Mouse (Mus musculus): Measurements from ENCODE around the gene Phtf1.

DNA sequence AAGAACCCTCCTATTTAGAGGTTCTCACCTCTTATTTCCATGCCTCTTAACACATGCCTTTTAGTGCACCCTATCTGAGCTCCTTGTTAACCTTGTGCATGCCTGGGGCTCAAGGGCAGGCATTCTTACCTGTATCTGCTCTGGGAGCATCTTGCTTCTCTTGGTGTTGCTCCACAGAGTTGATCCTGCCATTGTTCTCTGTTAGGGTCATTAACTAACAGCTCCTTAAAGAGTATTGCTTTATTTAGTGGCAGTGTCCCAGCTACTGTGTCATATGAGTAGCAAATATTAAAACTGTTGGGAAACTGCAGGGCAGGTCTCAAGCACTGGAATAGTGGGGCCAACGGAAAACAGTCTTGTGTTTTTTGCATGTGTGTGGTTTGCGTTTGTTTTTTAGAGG is 3.2 kb downstream of the Phtf1 start:
- TF ChIP-seq CTCF (IDR thresholded peaks at IDR 0.05; ENCODE audit: control insufficient read depth, insufficient read depth, insufficient read length) (no peak), FOSL1 (IDR thresholded peaks at IDR 0.05; ENCODE audit: insufficient read depth, low read length, poor library complexity, severe bottlenecking) (no peak), USF1 (IDR thresholded peaks at IDR 0.05; ENCODE audit: low read depth) (no peak)

Measured in C2C12 (cell line).